Mouse (Mus musculus) heart, embryonic 15.5 days (tissue): ENCODE measurements around the gene Rnf214. TPM values are rescaled to one million over a fixed set of nuclear protein-coding genes. Genes with fewer than 3 reads are reported as not detected.

Experiments
- ATAC-seq: fragments of 200-750 bp; cut with Nextera tagmentation; replicated peaks from 2 replicates; pipeline ENCODE4 v1.8.0; 2017; ENCODE audit warnings: low read depth, moderate TSS enrichment; ENCODE audit not compliant: insufficient number of reproducible peaks, insufficient read depth, low FRiP score
- H3K27ac ChIP-seq: fragments of 300-500 bp; sonication (generic); 2 replicates; pipeline ENCODE4 v1.5.1; 2015; ENCODE audit warnings: mild to moderate bottlenecking, inconsistent platforms
- H3K27me3 ChIP-seq: fragments of 300-500 bp; sonication (generic); 2 replicates; pipeline ENCODE4 v1.6.1; 2015; ENCODE audit warnings: inconsistent platforms
- H3K36me3 ChIP-seq: fragments of 300-500 bp; sonication (generic); 2 replicates; pipeline ENCODE4 v1.6.1; 2015; ENCODE audit warnings: mild to moderate bottlenecking, inconsistent platforms
- H3K4me1 ChIP-seq: fragments of 300-500 bp; sonication (generic); replicated peaks from 2 replicates; pipeline ENCODE4 v1.6.1; 2015; ENCODE audit warnings: inconsistent platforms
- H3K4me2 ChIP-seq: fragments of 300-500 bp; sonication (generic); 2 replicates; pipeline ENCODE4 v1.6.1; 2015; ENCODE audit warnings: inconsistent platforms, mild to moderate bottlenecking, moderate library complexity
- H3K4me3 ChIP-seq: fragments of 300-500 bp; sonication (generic); 2 replicates; pipeline ENCODE4 v1.5.1; 2015; ENCODE audit warnings: mild to moderate bottlenecking, inconsistent platforms
- H3K9ac ChIP-seq: fragments of 300-500 bp; sonication (generic); 2 replicates; pipeline ENCODE4 v1.6.1; 2015; ENCODE audit warnings: mild to moderate bottlenecking, inconsistent platforms
- H3K9me3 ChIP-seq: fragments of 300-500 bp; sonication (generic); replicated peaks from 2 replicates; pipeline ENCODE4 v1.6.1; 2016; ENCODE audit warnings: inconsistent platforms
- WGBS: fragments of 180-500 bp; shearing (Covaris S2); methylation state at CpG from one replicate; pipeline ENCODE4 v1.1.7; 2015; ENCODE audit warnings: mixed read lengths; 5-methylcytosine and 5-hydroxymethylcytosine counted together
- polyA plus RNA-seq: library from polyadenylated mRNA; unstranded; fragments of >200 nt; fragmentation: Nextera tagmentation; extraction: Ambion mirVana; gene quantifications from 2 replicates; pipeline ENCODE4 v1.2.1, GENCODE M21; 2015

The Rnf214 gene
- polyA plus RNA-seq, 1 experiment from 2014 or later, result 40.3 TPM

DNA sequence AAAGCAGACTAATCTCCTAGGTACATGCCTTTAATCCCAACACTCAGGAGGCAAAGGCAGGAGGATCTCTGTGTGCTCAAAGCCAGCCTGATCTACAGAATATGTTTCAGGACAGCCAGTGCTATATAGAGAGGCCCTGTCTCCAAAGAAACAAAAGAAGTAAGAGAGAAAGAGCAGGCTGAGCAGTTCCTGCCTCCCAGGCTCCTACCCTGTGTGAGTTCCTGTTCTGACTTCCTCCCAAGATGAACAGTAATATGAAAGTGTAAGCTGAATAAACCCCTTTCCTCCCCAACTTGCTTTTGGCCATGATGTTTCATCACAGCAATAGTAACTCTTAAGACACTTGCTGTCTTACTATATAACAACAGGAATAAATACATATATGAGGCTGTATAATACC is 13.0 kb downstream of the Rnf214 start:
- Histone ChIP-seq H3K9ac (no peak overlapping the region), H3K4me3 (no peak overlapping the region), H3K27ac (no peak overlapping the region), H3K4me2 (no peak overlapping the region), H3K4me1 (no peaks in the 10 kb centered on the region), H3K27me3 (no peaks in the 10 kb centered on the region), H3K36me3 (peaks cover 85% of the 10 kb centered on the region), H3K9me3 (no peaks in the 10 kb centered on the region)
- no peak for ATAC-seq

DNA sequence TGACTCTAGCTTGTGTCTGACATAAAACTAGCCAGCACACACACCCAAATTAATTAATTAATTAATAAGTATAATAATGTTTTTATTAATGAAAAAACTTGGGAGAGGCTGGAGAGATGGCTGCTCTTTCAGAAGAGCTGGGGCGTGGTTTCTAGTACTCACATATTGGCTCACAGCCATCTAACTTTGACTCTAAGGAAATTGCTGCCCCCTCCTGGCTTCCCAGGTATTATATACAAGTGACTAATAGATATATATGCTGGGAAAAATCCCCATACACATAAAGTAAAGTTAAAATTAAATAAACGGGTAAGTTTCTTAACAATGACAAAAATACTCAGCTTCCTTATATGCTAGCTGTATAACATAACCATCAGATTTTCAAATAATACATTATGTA is 28.8 kb downstream of the Rnf214 start:
- no peaks in the 10 kb centered on the region for H3K4me1 ChIP-seq
- H3K9me3 ChIP-seq, result no peaks in the 10 kb centered on the region
- no peak for ATAC-seq
- 57% methylated on average over 2 of the region's 2 CpGs for WGBS
- no peaks in the 10 kb centered on the region for H3K27me3 ChIP-seq
- no peak overlapping the region for H3K9ac ChIP-seq
- H3K27ac ChIP-seq, result no peak overlapping the region
- H3K4me2 ChIP-seq, result no peak overlapping the region
- H3K36me3 ChIP-seq, result peaks cover 29% of the 10 kb centered on the region; the same call in 1 of the 2 replicates
- H3K4me3 ChIP-seq, result no peak overlapping the region

DNA sequence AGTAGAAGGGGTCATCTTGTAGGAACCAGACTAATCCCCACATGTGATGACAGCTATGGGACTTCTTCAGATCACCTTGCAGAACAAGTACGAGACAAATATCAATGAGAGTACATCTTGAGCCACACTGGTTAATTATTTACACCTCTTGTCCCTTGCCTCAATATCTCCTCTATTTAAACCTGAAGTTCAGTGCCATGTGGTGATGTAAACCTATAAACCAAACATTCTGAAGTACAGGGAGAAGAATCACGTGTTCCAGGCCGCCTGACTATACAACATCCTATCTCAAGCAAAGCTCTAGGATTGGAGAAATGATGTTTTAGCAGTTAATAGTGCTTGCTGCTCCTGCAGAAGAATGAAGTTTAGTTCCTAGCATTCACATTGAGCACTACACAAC is 36.4 kb downstream of the Rnf214 start:
- Histone ChIP-seq H3K27ac (no peak overlapping the region), H3K27me3 (no peaks in the 10 kb centered on the region), H3K9me3 (no peaks in the 10 kb centered on the region), H3K4me1 (no peaks in the 10 kb centered on the region), H3K36me3 (peaks cover 63% of the 10 kb centered on the region), H3K4me2 (no peak overlapping the region), H3K9ac (no peak overlapping the region), H3K4me3 (no peak overlapping the region)
- 89% methylated on average over 3 of the region's 3 CpGs for WGBS
- no peak for ATAC-seq

DNA sequence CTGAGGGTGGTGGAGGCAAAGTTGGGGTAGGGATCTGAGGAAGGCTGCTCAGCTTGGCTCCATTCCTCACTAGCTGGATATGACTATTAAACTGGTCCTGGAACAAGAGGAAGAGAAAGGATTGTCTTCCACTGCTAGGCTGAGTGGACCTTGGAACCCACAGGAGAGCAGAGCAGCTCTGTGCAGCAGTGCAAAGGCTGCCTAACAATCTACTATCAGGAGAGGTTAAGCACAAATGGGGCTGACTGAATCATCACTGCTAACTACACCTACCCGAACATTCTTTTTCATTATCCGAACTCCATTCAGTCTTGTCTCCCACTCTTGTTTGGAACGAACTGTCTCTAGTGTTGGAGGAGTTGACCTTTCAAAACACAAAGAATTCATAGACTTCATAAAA is 37.5 kb downstream of the Rnf214 start:
- Histone ChIP-seq H3K27me3 (no peaks in the 10 kb centered on the region), H3K4me3 (no peak overlapping the region), H3K27ac (no peak overlapping the region), H3K9me3 (no peaks in the 10 kb centered on the region), H3K4me2 (no peak overlapping the region), H3K36me3 (peaks cover 74% of the 10 kb centered on the region), H3K9ac (no peak overlapping the region), H3K4me1 (no peaks in the 10 kb centered on the region)
- no peak for ATAC-seq
- 90% methylated on average over 3 of the region's 3 CpGs for WGBS

DNA sequence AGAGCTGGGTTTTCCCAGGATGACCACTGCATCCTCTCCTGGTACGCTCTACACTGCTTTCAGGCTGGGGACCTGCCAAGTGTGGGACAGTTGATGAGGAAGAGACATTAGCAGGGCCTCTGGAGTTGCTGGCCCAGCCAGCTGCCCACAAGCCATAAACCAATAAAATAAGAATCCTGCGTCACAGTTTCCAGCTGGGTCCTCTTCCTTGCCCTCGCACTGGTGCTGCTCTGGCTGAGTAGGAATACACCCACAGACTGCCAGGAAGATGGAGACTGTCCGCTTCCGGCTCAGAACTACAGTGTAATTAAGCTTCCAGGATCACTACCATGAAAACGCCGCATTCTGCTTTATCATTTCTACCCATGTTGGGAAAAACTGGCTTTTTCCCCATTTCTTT is 44.9 kb downstream of the Rnf214 start:
- Histone ChIP-seq H3K36me3 (peaks cover 83% of the 10 kb centered on the region), H3K4me1 (no peaks in the 10 kb centered on the region), H3K9ac (no peak overlapping the region), H3K9me3 (no peaks in the 10 kb centered on the region), H3K27me3 (no peaks in the 10 kb centered on the region), H3K4me2 (no peak overlapping the region), H3K4me3 (no peak overlapping the region), H3K27ac (no peak overlapping the region)
- no peak for ATAC-seq
- WGBS, result 93% methylated on average over 7 of the region's 7 CpGs

DNA sequence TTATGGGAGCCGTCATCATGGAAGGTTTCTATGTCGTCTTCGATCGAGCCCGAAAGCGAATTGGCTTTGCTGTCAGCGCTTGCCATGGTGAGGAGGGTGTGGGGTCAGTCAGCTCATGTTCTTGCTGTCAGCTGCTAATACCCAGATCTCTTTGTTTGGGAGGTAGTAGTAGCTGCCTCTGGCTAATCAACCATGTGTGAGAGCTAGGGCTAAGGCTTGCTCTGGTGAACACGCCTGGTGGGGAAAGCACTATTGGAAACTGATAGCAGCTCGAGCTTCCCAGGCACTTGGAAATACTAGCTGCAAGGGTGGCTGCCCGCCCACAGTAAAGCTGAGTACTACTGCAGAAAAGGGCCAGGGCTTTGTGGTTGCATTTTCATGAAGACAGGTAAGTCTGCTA is 47.3 kb downstream of the Rnf214 start:
- Histone ChIP-seq H3K36me3 (peaks cover 77% of the 10 kb centered on the region), H3K9me3 (no peaks in the 10 kb centered on the region), H3K9ac (no peak overlapping the region), H3K4me1 (no peaks in the 10 kb centered on the region), H3K4me3 (no peak overlapping the region), H3K27ac (no peak overlapping the region), H3K4me2 (no peak overlapping the region), H3K27me3 (no peaks in the 10 kb centered on the region)
- no peak for ATAC-seq
- 85% methylated on average over 10 of the region's 10 CpGs for WGBS

DNA sequence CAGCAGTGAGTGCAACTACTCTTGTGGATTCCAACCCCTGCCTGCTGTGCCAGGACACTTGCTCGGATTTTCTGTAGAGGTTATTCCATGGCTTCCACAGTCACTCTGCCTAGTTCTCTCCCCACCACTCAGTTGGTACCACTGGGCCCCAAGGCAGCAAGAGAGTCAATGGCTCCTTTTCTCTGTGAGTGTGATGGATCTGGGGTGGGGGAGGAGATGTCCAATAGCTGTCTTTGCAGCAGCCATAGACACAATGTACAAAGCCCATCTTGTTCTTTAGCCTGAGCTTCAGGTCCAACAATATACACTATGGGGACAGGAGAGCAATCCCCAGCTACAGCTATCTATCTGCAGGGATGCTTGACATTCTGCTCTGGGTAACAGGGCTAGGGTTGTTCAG is 52.6 kb downstream of the Rnf214 start:
- H3K36me3 ChIP-seq, result peaks cover 41% of the 10 kb centered on the region

DNA sequence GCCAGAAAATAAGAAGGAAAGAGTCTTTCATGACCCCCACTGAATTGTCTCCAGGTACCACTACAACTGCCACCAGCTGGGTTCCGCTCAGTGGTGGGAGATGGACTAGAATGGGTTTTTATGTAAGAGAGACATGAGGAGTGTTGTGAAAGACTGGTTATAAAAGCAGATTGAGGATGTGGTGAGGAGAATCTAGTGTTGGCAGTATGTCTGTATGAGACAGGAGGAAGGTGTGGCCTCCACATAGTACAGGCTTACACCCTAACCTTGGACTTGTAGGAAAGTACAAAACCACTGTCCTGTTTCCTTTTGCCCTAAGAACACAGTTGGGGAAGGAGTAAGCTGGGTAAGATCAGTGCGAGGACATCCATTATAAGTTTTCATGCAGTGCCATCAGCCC is 53.0 kb downstream of the Rnf214 start:
- Histone ChIP-seq H3K9me3 (no peaks in the 10 kb centered on the region), H3K27me3 (no peaks in the 10 kb centered on the region), H3K4me3 (no peak overlapping the region), H3K4me1 (peaks cover 30% of the 10 kb centered on the region), H3K9ac (no peak overlapping the region), H3K4me2 (no peak overlapping the region), H3K36me3 (peaks cover 38% of the 10 kb centered on the region), H3K27ac (no peak overlapping the region)
- ATAC-seq, result no peak
- 95% methylated on average over 2 of the region's 2 CpGs for WGBS

More for the DNA sequence above, 52.6 kb downstream of the Rnf214 start:
- Histone ChIP-seq H3K9ac (no peak overlapping the region), H3K4me1 (peaks cover 26% of the 10 kb centered on the region), H3K27me3 (no peaks in the 10 kb centered on the region), H3K4me3 (no peak overlapping the region), H3K4me2 (no peak overlapping the region), H3K27ac (no peak overlapping the region), H3K9me3 (no peaks in the 10 kb centered on the region)
- ATAC-seq, result no peak
- 74% methylated on average over 1 of the region's 1 CpGs for WGBS

DNA sequence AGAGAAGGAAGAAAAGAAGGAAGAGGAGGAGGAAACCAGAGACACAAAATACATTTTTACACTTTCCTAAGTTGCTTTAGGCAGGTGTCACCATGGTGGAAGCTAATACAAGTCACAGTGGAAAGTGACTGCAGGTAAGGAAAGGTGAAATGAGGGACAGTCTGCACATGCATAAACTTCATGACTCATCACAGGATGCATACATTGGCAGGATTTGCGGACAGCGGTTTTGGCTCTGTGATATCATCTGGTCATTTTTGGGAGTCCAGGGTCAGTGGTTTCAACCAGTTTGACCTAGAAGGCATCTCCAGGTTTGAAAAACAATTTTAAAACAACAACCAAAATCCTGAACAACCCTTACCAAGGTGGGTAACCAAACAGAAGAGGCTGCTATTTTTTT is 54.9 kb downstream of the Rnf214 start:
- ATAC-seq, result no peak
- H3K27me3 ChIP-seq, result no peaks in the 10 kb centered on the region
- no peak overlapping the region for H3K9ac ChIP-seq
- no peak overlapping the region for H3K27ac ChIP-seq
- 88% methylated on average over 2 of the region's 2 CpGs for WGBS
- H3K4me2 ChIP-seq, result no peak overlapping the region
- H3K9me3 ChIP-seq, result no peaks in the 10 kb centered on the region
- H3K36me3 ChIP-seq, result peaks cover 20% of the 10 kb centered on the region
- no peak overlapping the region for H3K4me3 ChIP-seq
- peaks cover 36% of the 10 kb centered on the region for H3K4me1 ChIP-seq

DNA sequence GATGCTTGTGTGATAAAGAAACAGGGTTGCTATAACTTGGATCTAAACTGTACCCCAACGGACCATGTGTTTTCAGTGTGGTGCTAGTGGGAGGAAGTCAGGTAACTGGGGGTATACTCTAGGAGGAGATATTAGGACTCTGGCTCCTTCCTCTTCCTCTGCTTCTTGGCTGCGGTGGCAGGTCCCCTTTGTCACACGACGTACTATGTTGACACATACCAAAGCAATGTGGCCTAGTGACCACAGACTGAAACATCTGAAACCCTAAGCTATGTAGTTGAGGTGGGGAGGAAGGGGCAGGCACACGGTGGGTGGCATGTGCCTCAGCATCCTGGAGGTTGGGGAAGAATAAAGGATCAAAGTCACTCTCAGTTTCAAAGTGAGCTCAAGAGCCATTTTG is 55.4 kb downstream of the Rnf214 start:
- H3K4me3 ChIP-seq, result no peak overlapping the region
- H3K27ac ChIP-seq, result peak overlapping the region; percentile 91
- H3K4me1 ChIP-seq, result peaks cover 36% of the 10 kb centered on the region
- WGBS, result 51% methylated on average over 5 of the region's 5 CpGs
- ATAC-seq, result no peak
- H3K36me3 ChIP-seq, result peaks cover 18% of the 10 kb centered on the region
- no peaks in the 10 kb centered on the region for H3K9me3 ChIP-seq
- H3K27me3 ChIP-seq, result no peaks in the 10 kb centered on the region
- 0 out of 2 replicates have a peak overlapping the region, but pooled peaks have one; percentile 11 for H3K9ac ChIP-seq
- no peak overlapping the region for H3K4me2 ChIP-seq

DNA sequence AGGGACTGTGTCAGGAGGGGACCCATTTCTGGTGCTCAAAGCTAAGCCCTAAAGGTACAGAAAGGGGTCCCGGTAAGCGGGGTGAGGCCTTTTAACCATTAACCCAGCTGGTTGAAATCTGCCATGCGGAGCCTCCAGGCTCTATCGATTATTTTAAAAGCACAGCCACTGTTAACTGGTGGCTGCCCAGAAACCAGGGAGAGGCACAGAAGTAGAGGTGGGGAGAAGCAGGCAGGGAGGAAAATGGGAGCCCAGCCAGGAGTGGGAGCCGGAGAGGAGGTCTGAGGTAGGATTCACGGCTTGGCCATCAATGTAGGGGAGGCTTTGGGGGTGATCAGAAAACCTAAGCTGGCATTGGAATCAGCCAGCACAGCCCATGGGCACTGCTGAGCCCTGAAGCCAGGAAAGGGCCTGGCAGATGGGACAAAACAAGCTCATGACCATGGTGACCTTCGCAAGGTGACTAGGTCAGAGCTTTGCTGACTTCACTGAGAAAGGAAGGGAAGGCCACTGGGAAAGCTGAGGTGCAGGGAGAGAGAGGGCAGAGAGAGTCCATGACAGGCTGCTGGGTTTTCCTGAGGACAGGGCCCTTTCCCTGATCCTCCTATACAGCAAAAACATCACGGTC is 56.1 kb downstream of the Rnf214 start:
- peak overlapping the region; percentile 91 for H3K27ac ChIP-seq
- H3K4me2 ChIP-seq, result no peak overlapping the region
- peaks cover 36% of the 10 kb centered on the region for H3K4me1 ChIP-seq
- no peaks in the 10 kb centered on the region for H3K27me3 ChIP-seq
- H3K36me3 ChIP-seq, result peaks cover 12% of the 10 kb centered on the region
- no peaks in the 10 kb centered on the region for H3K9me3 ChIP-seq
- peak overlapping the region; percentile 11; the same call in 1 of the 2 replicates for H3K9ac ChIP-seq
- ATAC-seq, result no peak
- no peak overlapping the region for H3K4me3 ChIP-seq
- WGBS, result 59% methylated on average over 8 of the region's 8 CpGs
